Mouse (Mus musculus) intestine, embryonic 14.5 days (tissue): ENCODE data around the gene Slc2a3. TPM values are rescaled to one million over a fixed set of nuclear protein-coding genes. Genes with fewer than 3 reads are reported as not detected.
"Not testable (repeated sequence)": the region's sequence is repeated elsewhere in the genome, so short reads cannot be mapped to it uniquely, and the experiment has no call there.

Experiments
- ATAC-seq: fragments of 200-750 bp; cut with Nextera tagmentation; replicated peaks from 2 replicates; pipeline ENCODE4 v1.8.0; 2017; ENCODE audit warnings: low read depth, moderate number of reproducible peaks, moderate TSS enrichment, moderate library complexity; ENCODE audit not compliant: low FRiP score, low TSS enrichment
- DNase-seq: peaks from one replicate; pipeline ENCODE4 v3.0.0-alpha.2; 2018; ENCODE audit warnings: low spot score
- H3K27ac ChIP-seq: fragments of 300-500 bp; sonication (generic); 2 replicates; pipeline ENCODE4 v1.5.1; 2014; ENCODE audit warnings: low read depth, mild to moderate bottlenecking, control low read depth
- H3K27me3 ChIP-seq: fragments of 300-500 bp; sonication (generic); replicated peaks from 2 replicates; pipeline ENCODE4 v1.6.1; 2014; ENCODE audit warnings: low read length, control low read depth; ENCODE audit not compliant: control insufficient read depth, insufficient read depth
- H3K36me3 ChIP-seq: fragments of 300-500 bp; sonication (generic); 2 replicates; pipeline ENCODE4 v1.6.1; 2014; ENCODE audit warnings: low read length, control low read depth; ENCODE audit not compliant: control insufficient read depth, insufficient read depth
- H3K4me1 ChIP-seq: fragments of 300-500 bp; sonication (generic); replicated peaks from 2 replicates; pipeline ENCODE4 v1.6.1; 2014; ENCODE audit warnings: low read length, control low read depth, mixed read lengths; ENCODE audit not compliant: control insufficient read depth, insufficient read depth
- H3K4me2 ChIP-seq: fragments of 300-500 bp; sonication (generic); 2 replicates; pipeline ENCODE4 v1.6.1; 2014; ENCODE audit warnings: low read length
- H3K4me3 ChIP-seq: fragments of 300-500 bp; sonication (generic); 2 replicates; pipeline ENCODE4 v1.5.1; 2014; ENCODE audit warnings: low read depth, low read length, control low read depth, mixed read lengths
- H3K9ac ChIP-seq: fragments of 300-500 bp; sonication (generic); 2 replicates; pipeline ENCODE4 v1.6.1; 2014; ENCODE audit warnings: mild to moderate bottlenecking, low read length
- H3K9me3 ChIP-seq: fragments of 300-500 bp; sonication (generic); 2 replicates; pipeline ENCODE4 v1.6.1; 2016; ENCODE audit warnings: low read length, control low read depth; ENCODE audit not compliant: control insufficient read depth
- WGBS: fragments of 180-500 bp; shearing (Covaris S2); extraction: QIAGEN DNeasy Blood & Tissue Kit; methylation state at CpG from one replicate; pipeline ENCODE4 v1.1.7; 2014; 5-methylcytosine and 5-hydroxymethylcytosine counted together
- polyA plus RNA-seq: library from polyadenylated mRNA; unstranded; fragments of >200 nt; fragmentation: Nextera tagmentation; extraction: Ambion mirVana; gene quantifications from 2 replicates; pipeline ENCODE4 v1.2.1, GENCODE M21; 2014

Slc2a3 gene
- polyA plus RNA-seq, 1 experiment from 2014 or later = 17.6 TPM

GRCm38 (mm10) chr6:122744505-122745249 lies 56.8 kb downstream of the Slc2a3 start:
- no peak overlapping the region for H3K4me2 ChIP-seq
- no peaks in the 10 kb centered on the region for H3K9me3 ChIP-seq
- H3K27ac ChIP-seq = no peak overlapping the region
- 44% methylated on average over 10 of the region's 10 CpGs for WGBS
- no peak for ATAC-seq
- H3K4me1 ChIP-seq = peaks cover 4% of the 10 kb centered on the region; the same call in 1 of the 2 replicates
- no peaks in the 10 kb centered on the region for H3K36me3 ChIP-seq
- no peak overlapping the region for H3K9ac ChIP-seq
- H3K4me3 ChIP-seq = no peak overlapping the region
- DNase-seq = no peak
- peaks cover 12% of the 10 kb centered on the region; the same call in 1 of the 2 replicates for H3K27me3 ChIP-seq

- Histone ChIP-seq H3K36me3 (no peaks in the 10 kb centered on the region), H3K27me3 (peaks cover 12% of the 10 kb centered on the region; the same call in 1 of the 2 replicates), H3K4me2 (no peak overlapping the region), H3K9ac (no peak overlapping the region), H3K4me1 (peaks cover 4% of the 10 kb centered on the region; the same call in 1 of the 2 replicates), H3K27ac (no peak overlapping the region), H3K4me3 (no peak overlapping the region), H3K9me3 (no peaks in the 10 kb centered on the region)
- ATAC-seq = no peak
- no peak for DNase-seq
- WGBS = 27% methylated on average over 11 of the region's 11 CpGs
These were observed 58.1 kb downstream of the Slc2a3 start for GRCm38 (mm10) chr6:122743353-122743752.

DNA sequence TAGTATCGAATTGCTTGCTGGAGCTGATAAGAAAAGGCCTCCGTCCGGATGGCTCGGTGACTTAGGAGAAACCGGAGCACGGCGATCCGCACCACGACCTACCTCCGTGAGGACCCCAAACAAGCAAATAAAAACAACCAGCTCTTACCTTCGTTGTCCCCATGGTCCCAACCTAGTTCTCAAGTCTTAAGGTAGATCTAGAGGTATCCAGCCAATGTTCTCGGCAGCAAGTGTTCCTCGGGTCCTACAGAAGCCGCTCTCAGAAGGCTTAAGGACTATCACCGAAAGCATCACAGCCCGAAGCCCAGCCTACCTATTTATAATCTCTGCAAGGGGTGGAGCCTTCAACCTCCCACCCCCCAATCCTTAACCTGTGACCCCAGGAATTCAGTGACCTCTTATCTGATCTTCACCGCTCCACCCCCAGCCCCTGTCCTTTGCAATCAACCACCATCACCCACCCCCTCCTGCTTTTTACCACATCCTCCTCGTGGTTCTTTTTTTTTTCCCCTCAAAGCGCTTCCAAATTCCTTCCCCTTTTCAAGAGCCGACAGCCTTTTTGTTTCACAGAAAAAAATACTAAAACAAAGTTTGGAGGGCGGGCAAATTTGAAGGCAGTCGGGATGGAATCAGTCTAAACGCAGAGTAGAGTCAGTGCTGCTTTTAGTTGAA lies 59.1 kb downstream of the Slc2a3 start:
- Histone ChIP-seq H3K4me3 (peak overlapping the region; percentile 52), H3K27me3 (peaks cover 12% of the 10 kb centered on the region; the same call in 1 of the 2 replicates), H3K9ac (peak overlapping the region; percentile 44), H3K27ac (no peak overlapping the region), H3K9me3 (no peaks in the 10 kb centered on the region), H3K4me1 (peaks cover 4% of the 10 kb centered on the region; the same call in 1 of the 2 replicates), H3K4me2 (peak overlapping the region; percentile 84), H3K36me3 (no peaks in the 10 kb centered on the region)
- ATAC-seq (0 out of 2 replicates have a peak, but pooled peaks have one; percentile 21), DNase-seq (peak; percentile 67)
- under 1% methylated on average over 23 of the region's 23 CpGs for WGBS

DNA sequence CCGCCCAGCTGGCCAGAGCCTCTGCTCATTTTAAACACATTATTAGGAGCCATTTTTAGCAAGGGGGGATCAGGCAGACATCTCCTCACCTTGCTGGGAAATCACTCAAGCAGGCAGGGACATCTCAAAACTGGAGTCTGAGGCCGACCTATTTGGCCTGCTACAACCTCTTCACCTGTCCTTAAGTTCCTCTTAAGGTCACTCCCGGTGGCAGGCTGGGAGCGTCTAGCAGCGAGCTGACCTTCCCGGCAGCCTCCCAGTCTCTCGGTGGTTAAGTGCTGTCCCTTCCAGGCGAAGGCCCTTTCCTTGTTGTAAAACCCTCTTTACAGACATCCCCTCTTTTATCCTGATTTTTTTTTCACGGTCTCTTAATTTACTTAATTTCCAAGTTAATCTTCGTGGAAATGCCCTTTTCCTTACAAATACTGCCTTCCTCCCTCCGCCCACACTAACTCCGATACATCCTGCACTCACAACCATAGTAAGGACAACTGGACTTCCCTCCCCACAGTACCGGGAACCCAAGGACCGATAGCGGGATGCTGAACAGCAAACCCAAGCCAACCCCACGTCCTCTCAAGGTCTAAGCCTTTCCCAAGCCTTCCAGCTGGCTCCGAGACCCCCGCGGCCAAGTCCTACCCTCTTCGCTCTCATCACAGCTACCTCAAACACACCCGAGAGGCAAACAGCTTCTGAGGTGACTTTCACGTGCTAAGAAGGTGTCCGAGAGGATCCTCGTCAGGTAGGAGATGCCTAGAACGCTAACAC lies 59.8 kb downstream of the Slc2a3 start:
- ATAC-seq (no peak), DNase-seq (peak; percentile 77)
- no peaks in the 10 kb centered on the region for H3K36me3 ChIP-seq
- peaks cover 4% of the 10 kb centered on the region; the same call in 1 of the 2 replicates for H3K4me1 ChIP-seq
- H3K9ac ChIP-seq = peak overlapping the region; percentile 44
- peak overlapping the region; percentile 84 for H3K4me2 ChIP-seq
- H3K4me3 ChIP-seq = peak overlapping the region; percentile 52
- 6% methylated on average over 25 of the region's 25 CpGs for WGBS
- H3K27me3 ChIP-seq = peaks cover 12% of the 10 kb centered on the region; the same call in 1 of the 2 replicates
- H3K9me3 ChIP-seq = no peaks in the 10 kb centered on the region
- H3K27ac ChIP-seq = no peak overlapping the region; the same call in 1 of the 2 replicates

DNA sequence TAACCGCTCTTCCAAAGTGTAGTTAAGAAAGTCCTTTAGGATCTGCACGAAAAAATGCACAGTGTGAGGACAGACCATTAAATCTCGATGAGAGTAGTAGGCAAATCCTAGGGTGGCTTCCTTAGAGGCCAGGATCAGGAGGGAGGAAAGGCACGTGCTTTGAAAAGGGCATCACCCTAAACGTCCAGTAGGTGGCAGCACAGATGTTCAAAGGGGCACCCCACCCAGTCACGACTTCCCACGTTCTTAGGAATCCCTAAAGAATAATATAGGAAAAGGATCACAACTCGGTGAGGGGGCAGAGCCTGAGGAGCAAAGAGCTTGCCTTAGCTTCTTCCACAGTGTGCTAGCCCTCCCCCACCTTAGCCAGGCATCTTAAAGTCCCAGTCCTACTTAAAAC lies 61.5 kb downstream of the Slc2a3 start:
- Histone ChIP-seq H3K4me3 (no peak overlapping the region), H3K4me1 (peaks cover 4% of the 10 kb centered on the region; the same call in 1 of the 2 replicates), H3K27ac (no peak overlapping the region), H3K4me2 (no peak overlapping the region; the same call in 1 of the 2 replicates), H3K9ac (no peak overlapping the region), H3K36me3 (peaks cover 8% of the 10 kb centered on the region; the same call in 1 of the 2 replicates), H3K27me3 (peaks cover 12% of the 10 kb centered on the region; the same call in 1 of the 2 replicates), H3K9me3 (no peaks in the 10 kb centered on the region)
- WGBS = 10% methylated on average over 8 of the region's 8 CpGs
- DNase-seq = peak; percentile 76
- ATAC-seq = peak; percentile 50

GRCm38 (mm10) chr6:122719942-122720341 lies 81.5 kb downstream of the Slc2a3 start:
- H3K4me1 ChIP-seq = 0 out of 2 replicates have a peak, but pooled peaks cover 3% of the 10 kb centered on the region
- no peaks in the 10 kb centered on the region for H3K36me3 ChIP-seq
- H3K4me2 ChIP-seq = no peak overlapping the region
- no peak overlapping the region for H3K27ac ChIP-seq
- no peaks in the 10 kb centered on the region for H3K27me3 ChIP-seq
- H3K9me3 ChIP-seq = no peaks in the 10 kb centered on the region
- H3K9ac ChIP-seq = no peak overlapping the region
- ATAC-seq = no peak
- no peak overlapping the region for H3K4me3 ChIP-seq
- peak; percentile 77 for DNase-seq
- 36% methylated on average over 2 of the region's 2 CpGs for WGBS

- not testable (repeated sequence) for DNase-seq, H3K27me3 ChIP-seq, ATAC-seq, H3K9ac ChIP-seq, H3K4me3 ChIP-seq, H3K9me3 ChIP-seq, H3K36me3 ChIP-seq, H3K4me2 ChIP-seq, H3K4me1 ChIP-seq, H3K27ac ChIP-seq
- WGBS = 100% methylated on average over 1 of the region's 1 CpGs
These were observed 83.2 kb downstream of the Slc2a3 start for GRCm38 (mm10) chr6:122718224-122718623.

GRCm38 (mm10) chr6:122715886-122716285 lies 85.6 kb downstream of the Slc2a3 start:
- Histone ChIP-seq H3K27me3 (no peaks in the 10 kb centered on the region), H3K4me2 (no peak overlapping the region), H3K9me3 (no peaks in the 10 kb centered on the region), H3K4me3 (no peak overlapping the region), H3K27ac (no peak overlapping the region; the same call in 1 of the 2 replicates), H3K36me3 (no peaks in the 10 kb centered on the region), H3K9ac (no peak overlapping the region), H3K4me1 (0 out of 2 replicates have a peak, but pooled peaks cover 3% of the 10 kb centered on the region)
- DNase-seq (no peak), ATAC-seq (no peak)
- 12% methylated on average over 4 of the region's 4 CpGs for WGBS
